Mouse (Mus musculus): ENCODE measurements around the gene Tmem88.

GRCm38 (mm10) chr11:69369990-69370816, 27.8 kb downstream of the Tmem88 start:
- TF ChIP-seq CTCF (IDR thresholded peaks at IDR 0.05) (no peak), EP300 (IDR thresholded peaks at IDR 0.05) (no peak)
